Mouse (Mus musculus) neural tube, embryonic 11.5 days (tissue): ENCODE results near the gene Tro. TPM values are rescaled to one million over a fixed set of nuclear protein-coding genes. Genes with fewer than 3 reads are reported as not detected.

Experiments used
- polyA plus RNA-seq: library from polyadenylated mRNA; unstranded; fragments of >200 nt; fragmentation: Nextera tagmentation; extraction: Ambion mirVana; gene quantifications from 2 replicates; pipeline ENCODE4 v1.2.1, GENCODE M21; 2014

Gene Tro
- polyA plus RNA-seq, 1 experiment from 2014 or later: 55.2 TPM

Other genes with a start within 250 kb of the Tro start
- 46.0 and 48.0 TPM in 2 replicates for gene Tmem29, start 198.4 kb downstream of the Tro start, polyA plus RNA-seq
- gene Alas2, start 110.2 kb downstream of the Tro start, polyA plus RNA-seq: 42.5 and 44.0 TPM in 2 replicates
- 6.6 and 8.0 TPM in 2 replicates for gene Pfkfb1, start 69.4 kb downstream of the Tro start, polyA plus RNA-seq
- 27.1 and 27.3 TPM in 2 replicates for gene Apex2, start 67.7 kb downstream of the Tro start, polyA plus RNA-seq
- 381 and 400 TPM in 2 replicates for gene Maged2, start 156.8 kb upstream of the Tro start, polyA plus RNA-seq